Mouse (Mus musculus) olfactory bulb, adult 2 months (tissue): ENCODE results near the gene Abhd4. TPM values are rescaled to one million over a fixed set of nuclear protein-coding genes. Genes with fewer than 3 reads are reported as not detected.

ENCODE experiments used
- H3K27ac ChIP-seq: fragments of 200-500 bp; 2 replicates; pipeline ENCODE4 v1.5.1; 2012; ENCODE audit warnings: low read depth, low read length; ENCODE audit not compliant: insufficient read depth
- H3K4me1 ChIP-seq: fragments of 200-500 bp; 2 replicates; pipeline ENCODE4 v1.6.1; 2012; ENCODE audit warnings: low read length; ENCODE audit not compliant: control insufficient read depth, insufficient read depth
- H3K4me3 ChIP-seq: fragments of 200-500 bp; 2 replicates; pipeline ENCODE4 v1.5.1; 2012; ENCODE audit warnings: mild to moderate bottlenecking, low read depth, low read length, moderate library complexity; ENCODE audit not compliant: insufficient read depth
- CTCF ChIP-seq: fragments of 200-500 bp; IDR thresholded peaks from 2 replicates; pipeline ENCODE4 v1.5.1; 2012; ENCODE audit warnings: low read depth, mild to moderate bottlenecking, low read length, moderate library complexity; ENCODE audit not compliant: insufficient read depth
- POLR2A ChIP-seq: fragments of 200-500 bp; IDR thresholded peaks from 2 replicates; pipeline ENCODE4 v1.6.1; 2012; ENCODE audit warnings: mild to moderate bottlenecking, low read depth, low read length, moderate library complexity; ENCODE audit not compliant: insufficient read depth
- WGBS: fragments of 180-500 bp; shearing (Covaris S2); methylation state at CpG from one replicate; pipeline ENCODE4 v1.1.7; 2018; 5-methylcytosine and 5-hydroxymethylcytosine counted together
- polyA plus RNA-seq: library from polyadenylated mRNA; stranded (reverse); fragments of >200 nt; gene quantifications from 2 replicates; pipeline ENCODE4 v1.2.4, GENCODE M21; 2012; ENCODE audit warnings: low replicate concordance; ENCODE audit not compliant: missing spikeins, insufficient read depth, insufficient read length

Gene Abhd4
- not detected in 2 replicates for polyA plus RNA-seq

- no peak for TF ChIP-seq CTCF
- TF ChIP-seq POLR2A, result peak; percentile 95
- Histone ChIP-seq H3K4me3 (peak within 1 kb of the TSS; percentile 97), H3K27ac (peak within 1 kb of the TSS; percentile 36; the same call in 1 of the 2 replicates), H3K4me1 (peaks cover 6% of the 10 kb centered on the region)
- WGBS, result under 1% methylated on average over 39 of the region's 39 CpGs
Measured at GRCm38 (mm10) chr14:54253741-54254291, at the start of gene Abhd4, which contains the start of gene Dad1. Gene Abhd4, plus strand, starts transcription at chr14:54254188. Gene Dad1, minus strand, starts transcription at chr14:54254104.

- Histone ChIP-seq H3K27ac (no peak overlapping the region), H3K4me3 (no peak overlapping the region), H3K4me1 (no peaks in the 10 kb centered on the region)
- TF ChIP-seq POLR2A, result no peak
- TF ChIP-seq CTCF, result no peak
- 94% methylated on average over 8 of the region's 8 CpGs for WGBS
Measured at GRCm38 (mm10) chr14:54204311-54204710, 49.7 kb upstream of the Abhd4 start.

- H3K4me1 ChIP-seq, result no peaks in the 10 kb centered on the region
- H3K4me3 ChIP-seq, result no peak overlapping the region
- no peak overlapping the region for H3K27ac ChIP-seq
- whole genome bisulfite sequencing, result 71% methylated on average over 4 of the region's 4 CpGs
- TF ChIP-seq POLR2A, result no peak
- no peak for TF ChIP-seq CTCF
Measured at GRCm38 (mm10) chr14:54204786-54205185, 49.2 kb upstream of the Abhd4 start.

GRCm38 (mm10) chr14:54205904-54206303, 48.1 kb upstream of the Abhd4 start:
- no peak for TF ChIP-seq CTCF
- Histone ChIP-seq H3K4me3 (no peak overlapping the region), H3K27ac (no peak overlapping the region), H3K4me1 (no peaks in the 10 kb centered on the region)
- WGBS, result 76% methylated on average over 6 of the region's 6 CpGs

GRCm38 (mm10) chr14:54206309-54206708, 47.7 kb upstream of the Abhd4 start:
- no peak for TF ChIP-seq POLR2A
- no peak for TF ChIP-seq CTCF
- Histone ChIP-seq H3K4me1 (no peaks in the 10 kb centered on the region), H3K27ac (no peak overlapping the region), H3K4me3 (no peak overlapping the region)
- 94% methylated on average over 5 of the region's 5 CpGs for WGBS

- H3K4me3 ChIP-seq, result no peak overlapping the region
- H3K4me1 ChIP-seq, result no peaks in the 10 kb centered on the region
- WGBS, result 84% methylated on average over 15 of the region's 15 CpGs
- no peak overlapping the region for H3K27ac ChIP-seq
- TF ChIP-seq POLR2A (no peak), CTCF (no peak)
Measured at GRCm38 (mm10) chr14:54206750-54207550, 47.0 kb upstream of the Abhd4 start.

GRCm38 (mm10) chr14:54207924-54208323, 46.1 kb upstream of the Abhd4 start:
- WGBS, result 67% methylated on average over 5 of the region's 5 CpGs
- Histone ChIP-seq H3K4me3 (no peak overlapping the region), H3K27ac (no peak overlapping the region), H3K4me1 (no peaks in the 10 kb centered on the region)
- TF ChIP-seq CTCF, result no peak
- no peak for TF ChIP-seq POLR2A

- Histone ChIP-seq H3K4me1 (no peaks in the 10 kb centered on the region), H3K4me3 (no peak overlapping the region), H3K27ac (no peak overlapping the region)
- TF ChIP-seq CTCF (no peak), POLR2A (no peak)
- WGBS, result 96% methylated on average over 6 of the region's 6 CpGs
Measured at GRCm38 (mm10) chr14:54208741-54209140, 45.2 kb upstream of the Abhd4 start.

GRCm38 (mm10) chr14:54209932-54210331, 44.1 kb upstream of the Abhd4 start:
- Histone ChIP-seq H3K4me1 (peaks cover 5% of the 10 kb centered on the region; the same call in 1 of the 2 replicates), H3K27ac (no peak overlapping the region), H3K4me3 (no peak overlapping the region)
- TF ChIP-seq CTCF, result no peak
- TF ChIP-seq POLR2A, result no peak
- 76% methylated on average over 5 of the region's 5 CpGs for WGBS
